ENCODE assay signal across 25 mouse cellular contexts in genomic region chr1:132263618-132264017, GRCm38 (mm10). TPM values are rescaled to one million over a fixed set of nuclear protein-coding genes. Genes with fewer than 3 reads are reported as not detected.
"Had no signal": no experiment of that assay in that cellular context is flagged by ENCODE, and none has a peak within 500 bp of the region (broad histone marks: within the 10 kb centered on the region; RNA-seq: fewer than 3 reads in every experiment).

No protein-coding gene starts in this region.

- H3K9ac ChIP-seq: kidney, embryonic 15.5 days; limb, embryonic 12.5 days; limb, embryonic 15.5 days; liver, embryonic 12.5 days; liver, embryonic 15.5 days; midbrain, embryonic 12.5 days; midbrain, embryonic 15.5 days; neural tube, embryonic 12.5 days; neural tube, embryonic 15.5 days; stomach, embryonic 15.5 days had no signal

- DNase-seq: kidney, adult 8-10 months; kidney, postnatal 10 days; kidney, postnatal 36 days; layer of hippocampus, postnatal 36 days; left cerebral cortex, postnatal 4 days; lung, adult 18-20 months; right cerebral cortex, adult 18-20 months; right cerebral cortex, postnatal 14 days; right cerebral cortex, postnatal 4 days; spleen, adult 18-20 months; thymus, postnatal 36 days had no signal

- H3K27ac ChIP-seq: kidney, embryonic 15.5 days; limb, embryonic 12.5 days; limb, embryonic 15.5 days; liver, embryonic 15.5 days; macrophage; midbrain, embryonic 12.5 days; midbrain, embryonic 15.5 days; neural tube, embryonic 12.5 days; neural tube, embryonic 15.5 days; stomach, embryonic 15.5 days had no signal

- H3K4me1 ChIP-seq: midbrain, embryonic 15.5 days; neural tube, embryonic 12.5 days; neural tube, embryonic 15.5 days; stomach, embryonic 15.5 days had no signal

- ATAC-seq: midbrain, embryonic 15.5 days had no signal

- H3K27me3 ChIP-seq: kidney, embryonic 15.5 days; limb, embryonic 12.5 days; limb, embryonic 15.5 days; liver, embryonic 15.5 days; midbrain, embryonic 15.5 days; neural tube, embryonic 12.5 days; neural tube, embryonic 15.5 days; stomach, embryonic 15.5 days had no signal

- H3K9me3 ChIP-seq: kidney, embryonic 15.5 days; limb, embryonic 12.5 days; limb, embryonic 15.5 days; liver, embryonic 12.5 days; liver, embryonic 15.5 days; midbrain, embryonic 12.5 days; midbrain, embryonic 15.5 days; neural tube, embryonic 12.5 days; neural tube, embryonic 15.5 days; stomach, embryonic 15.5 days had no signal

- H3K4me2 ChIP-seq: kidney, embryonic 15.5 days; limb, embryonic 12.5 days; limb, embryonic 15.5 days; midbrain, embryonic 12.5 days; midbrain, embryonic 15.5 days; neural tube, embryonic 12.5 days; neural tube, embryonic 15.5 days; stomach, embryonic 15.5 days had no signal

- H3K36me3 ChIP-seq: kidney, embryonic 15.5 days; limb, embryonic 12.5 days; limb, embryonic 15.5 days; liver, embryonic 12.5 days; liver, embryonic 15.5 days; midbrain, embryonic 12.5 days; midbrain, embryonic 15.5 days; neural tube, embryonic 12.5 days; neural tube, embryonic 15.5 days; stomach, embryonic 15.5 days had no signal

- H3K4me3 ChIP-seq: kidney, embryonic 15.5 days; limb, embryonic 12.5 days; limb, embryonic 15.5 days; liver, embryonic 12.5 days; liver, embryonic 15.5 days; midbrain, embryonic 12.5 days; midbrain, embryonic 15.5 days; neural tube, embryonic 12.5 days; neural tube, embryonic 15.5 days; stomach, embryonic 15.5 days had no signal

RNA-seq across cellular contexts. Expression of gene Gm10188, which starts 34.1 kb away (rescaled TPM):
- polyA plus RNA-seq: kidney, embryonic 15.5 days; limb, embryonic 12.5 days; limb, embryonic 15.5 days; liver, embryonic 12.5 days; liver, embryonic 15.5 days; lung, embryonic 16.5 days; macrophage; stomach, embryonic 15.5 days; thymus, postnatal 0 days; urinary bladder, adult 2 months had no signal

RNA-seq across cellular contexts. Expression of gene Klhdc8a, which starts 34.8 kb away (rescaled TPM):
- polyA plus RNA-seq: macrophage had no signal
